Mouse (Mus musculus): ENCODE results near the gene Zbtb40.

- TF ChIP-seq CTCF (IDR thresholded peaks at IDR 0.05; ENCODE audit: borderline replicate concordance, control insufficient read depth, extremely low read depth, insufficient read depth, low read length, poor library complexity) (no peak), POLR2A (IDR thresholded peaks at IDR 0.05; ENCODE audit: control insufficient read depth, extremely low read depth, insufficient read depth, low read length, poor library complexity) (no peak)
Measured at GRCm38 (mm10) chr4:137054932-137055331, 6.3 kb upstream of the Zbtb40 start.

Data from thymus, adult 2 months (tissue).